Mouse (Mus musculus) central nervous system, embryonic 18 days (tissue): ENCODE data around the gene Olfr96. TPM values are rescaled to one million over a fixed set of nuclear protein-coding genes. Genes with fewer than 3 reads are reported as not detected.

Experiments
- polyA plus RNA-seq: library from polyadenylated mRNA; depleted of rRNA; stranded (reverse); fragments of >200 nt; gene quantifications from 2 replicates; pipeline ENCODE4 v1.2.3, GENCODE M21; 2012; rRNA removed

Olfr96 gene
- not detected in 2 replicates for polyA plus RNA-seq

GRCm38 (mm10) chr17:37219846-37220245 lies at the start of gene Olfr96:
TSS of gene Olfr96 (plus strand) at chr17:37220146.

GRCm38 (mm10) chr17:37193656-37194055 lies 26.3 kb upstream of the Olfr96 start, which contains the start of gene Ubd:
TSS of gene Ubd (plus strand) at chr17:37193892.

GRCm38 (mm10) chr17:37200894-37201293 lies 19.1 kb upstream of the Olfr96 start, which contains the start of gene Olfr94:
TSS of gene Olfr94 (minus strand) at chr17:37200994.

GRCm38 (mm10) chr17:37213018-37213417 lies 6.9 kb upstream of the Olfr96 start, which contains the start of gene Olfr95:
TSS of gene Olfr95 (minus strand) at chr17:37213118.

GRCm38 (mm10) chr17:37237230-37237629 lies 17.3 kb downstream of the Olfr96 start, which contains the start of gene Olfr97:
TSS of gene Olfr97 (minus strand) at chr17:37237330.

GRCm38 (mm10) chr17:37263626-37264025 lies 43.7 kb downstream of the Olfr96 start, which contains the start of gene Olfr98:
TSS of gene Olfr98 (minus strand) at chr17:37263749.

GRCm38 (mm10) chr17:37270058-37270701 lies 50.2 kb downstream of the Olfr96 start, which contains the start of gene H2-M3:
TSS of gene H2-M3 (plus strand) at chr17:37270220.

Other genes starting within 250 kb of the Olfr96 start
- 1.6 and 1.9 TPM in 2 replicates for gene 2410137M14Rik, start 238.9 kb upstream of the Olfr96 start, polyA plus RNA-seq
- 13.8 and 14.5 TPM in 2 replicates for gene H2-M5, start 230.6 kb upstream of the Olfr96 start, polyA plus RNA-seq
- gene Zfp57, start 219.0 kb upstream of the Olfr96 start, polyA plus RNA-seq: 444 and 477 TPM in 2 replicates
- 0.08 and 0.11 TPM in 2 replicates for gene Mog, start 196.7 kb upstream of the Olfr96 start, polyA plus RNA-seq
- gene Gabbr1, start 174.2 kb upstream of the Olfr96 start, polyA plus RNA-seq: 279 and 285 TPM in 2 replicates
- gene Olfr90, start 131.6 kb upstream of the Olfr96 start, polyA plus RNA-seq: not detected in 2 replicates
- not detected in 2 replicates for gene Olfr91, start 121.9 kb upstream of the Olfr96 start, polyA plus RNA-seq
- gene Olfr92, start 100.1 kb upstream of the Olfr96 start, polyA plus RNA-seq: not detected in 2 replicates
- gene Olfr93, start 58.7 kb upstream of the Olfr96 start, polyA plus RNA-seq: not detected in 2 replicates
- not detected in 2 replicates for gene Ubd, start 26.3 kb upstream of the Olfr96 start, polyA plus RNA-seq
- not detected in 2 replicates for gene Olfr94, start 19.2 kb upstream of the Olfr96 start, polyA plus RNA-seq
- 0.03 and 0.04 TPM in 2 replicates for gene Olfr95, start 7.0 kb upstream of the Olfr96 start, polyA plus RNA-seq
- gene Olfr97, start 17.2 kb downstream of the Olfr96 start, polyA plus RNA-seq: not detected in 2 replicates
- not detected in 2 replicates for gene Olfr98, start 43.6 kb downstream of the Olfr96 start, polyA plus RNA-seq
- gene H2-M3, start 50.1 kb downstream of the Olfr96 start, polyA plus RNA-seq: 0.83 and 0.98 TPM in 2 replicates
- gene Olfr99, start 63.3 kb downstream of the Olfr96 start, polyA plus RNA-seq: not detected in 2 replicates
- gene Olfr101, start 84.2 kb downstream of the Olfr96 start, polyA plus RNA-seq: not detected in 2 replicates
- not detected in 2 replicates for gene Olfr102, start 96.9 kb downstream of the Olfr96 start, polyA plus RNA-seq
- gene Olfr103, start 119.6 kb downstream of the Olfr96 start, polyA plus RNA-seq: not detected in 2 replicates
- gene Olfr104-ps, start 139.4 kb downstream of the Olfr96 start, polyA plus RNA-seq: not detected in 2 replicates
- not detected in 2 replicates for gene Olfr105-ps, start 158.9 kb downstream of the Olfr96 start, polyA plus RNA-seq
- not detected in 2 replicates for gene Olfr106-ps, start 170.2 kb downstream of the Olfr96 start, polyA plus RNA-seq
- not detected in 2 replicates for gene Olfr107, start 179.1 kb downstream of the Olfr96 start, polyA plus RNA-seq
- not detected in 2 replicates for gene Olfr108, start 225.3 kb downstream of the Olfr96 start, polyA plus RNA-seq
- gene Olfr109, start 238.8 kb downstream of the Olfr96 start, polyA plus RNA-seq: not detected in 2 replicates